Mouse (Mus musculus) liver, adult 2 months (tissue): Measurements from ENCODE around the gene 6030408B16Rik. TPM values are rescaled to one million over a fixed set of nuclear protein-coding genes. Genes with fewer than 3 reads are reported as not detected.

Experiments used
- DNase-seq: peaks from one replicate; pipeline ENCODE4 v3.0.0-alpha.2; 2011; ENCODE audit warnings: low read depth, low spot score; ENCODE audit errors: extremely low read depth
- H3K27ac ChIP-seq: fragments of 200-500 bp; replicated peaks from 2 replicates; pipeline ENCODE4 v1.5.1; 2012; ENCODE audit warnings: low read depth, mild to moderate bottlenecking, control low read depth, inconsistent platforms, low read length; ENCODE audit not compliant: insufficient read depth
- H3K27me3 ChIP-seq: fragments of 200-500 bp; 2 replicates; pipeline ENCODE4 v1.6.1; 2012; ENCODE audit warnings: mild to moderate bottlenecking, moderate library complexity, low read length, inconsistent platforms; ENCODE audit not compliant: control insufficient read depth, insufficient read depth
- H3K36me3 ChIP-seq: fragments of 200-500 bp; 2 replicates; pipeline ENCODE4 v1.6.1; 2012; ENCODE audit warnings: low read length, inconsistent platforms; ENCODE audit not compliant: control insufficient read depth, insufficient read depth
- H3K4me1 ChIP-seq: fragments of 200-500 bp; 2 replicates; pipeline ENCODE4 v1.6.1; 2011; ENCODE audit warnings: low read length; ENCODE audit not compliant: control insufficient read depth, insufficient read depth
- H3K4me3 ChIP-seq: fragments of 200-500 bp; 2 replicates; pipeline ENCODE4 v1.5.1; 2011; ENCODE audit warnings: low read depth, mild to moderate bottlenecking, control low read depth, low read length, moderate library complexity; ENCODE audit not compliant: insufficient read depth
- H3K79me2 ChIP-seq: fragments of 200-500 bp; 2 replicates; pipeline ENCODE4 v1.6.1; 2012; ENCODE audit warnings: inconsistent platforms, mild to moderate bottlenecking, low read length, moderate library complexity; ENCODE audit not compliant: control insufficient read depth, insufficient read depth
- H3K9ac ChIP-seq: fragments of 200-500 bp; 2 replicates; pipeline ENCODE4 v1.6.1; 2012; ENCODE audit warnings: low read depth, mild to moderate bottlenecking, control low read depth, inconsistent platforms, low read length
- CTCF ChIP-seq: fragments of 200-500 bp; IDR thresholded peaks from 2 replicates; pipeline ENCODE4 v1.5.1; 2011; ENCODE audit warnings: low read depth, low read length, control low read depth
- POLR2A ChIP-seq: fragments of 200-500 bp; IDR thresholded peaks from 2 replicates; pipeline ENCODE4 v1.6.1; 2011; ENCODE audit warnings: low read length, control low read depth; ENCODE audit not compliant: insufficient read depth; ENCODE audit errors: extremely low read depth
- WGBS: fragments of 180-500 bp; shearing (Covaris S2); methylation state at CpG from one replicate; pipeline ENCODE4 v1.1.7; 2018; 5-methylcytosine and 5-hydroxymethylcytosine counted together
- polyA plus RNA-seq: library from polyadenylated mRNA; depleted of rRNA; stranded (reverse); fragments of >200 nt; gene quantifications from 2 replicates; pipeline ENCODE4 v1.2.3, GENCODE M21; 2012
- total RNA-seq: library from RNA; depleted of rRNA; stranded (reverse); fragments of >200 nt; gene quantifications from 2 replicates; pipeline ENCODE4 v1.2.3, GENCODE M21; 2014

6030408B16Rik gene
- total and polyA plus RNA-seq, 2 experiments = not detected

DNA sequence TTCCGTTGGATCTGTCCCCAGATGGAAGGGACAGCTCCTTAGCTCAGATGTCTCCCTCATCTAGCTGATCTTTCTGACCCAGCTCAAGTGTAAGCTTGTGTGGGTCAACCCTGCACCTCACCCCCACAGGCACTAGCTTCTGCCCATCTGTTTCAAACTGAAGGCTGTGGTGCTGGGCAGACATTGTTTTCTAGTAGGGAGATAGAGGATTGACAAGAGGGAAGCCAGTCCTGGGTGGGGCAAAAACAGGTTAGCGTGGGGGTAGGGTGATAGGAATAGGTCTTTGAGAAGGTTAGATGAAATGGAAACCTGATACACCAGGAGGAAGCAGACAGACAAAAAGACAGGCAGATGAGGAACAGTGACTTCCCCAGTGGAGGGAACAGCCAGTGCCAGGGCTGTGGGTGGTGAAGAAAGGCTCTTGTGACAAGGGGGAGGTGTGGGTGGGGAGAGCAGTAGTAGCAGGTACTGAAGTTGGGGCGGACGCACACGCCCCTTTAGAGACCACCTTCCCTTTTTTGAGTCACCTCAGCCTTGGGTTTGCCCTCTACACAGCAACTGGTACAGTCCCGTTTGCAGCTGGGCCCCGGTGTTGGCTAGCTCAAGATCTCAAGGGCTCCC lies 37.1 kb upstream of the 6030408B16Rik start:
- 87% methylated on average over 7 of the region's 7 CpGs for WGBS
- peaks cover 6% of the 10 kb centered on the region for H3K4me1 ChIP-seq
- H3K27me3 ChIP-seq = no peaks in the 10 kb centered on the region
- H3K9ac ChIP-seq = no peak overlapping the region
- H3K36me3 ChIP-seq = no peaks in the 10 kb centered on the region
- TF ChIP-seq POLR2A = no peak
- no peak overlapping the region for H3K4me3 ChIP-seq
- DNase-seq = no peak
- no peak overlapping the region for H3K27ac ChIP-seq
- H3K79me2 ChIP-seq = no peaks in the 10 kb centered on the region

GRCm38 (mm10) chr15:101256463-101257206 lies 36.4 kb upstream of the 6030408B16Rik start:
- WGBS = 77% methylated on average over 14 of the region's 14 CpGs
- H3K4me3 ChIP-seq = no peak overlapping the region
- H3K36me3 ChIP-seq = no peaks in the 10 kb centered on the region
- H3K79me2 ChIP-seq = no peaks in the 10 kb centered on the region
- TF ChIP-seq POLR2A (no peak), CTCF (no peak)
- no peak overlapping the region for H3K9ac ChIP-seq
- H3K4me1 ChIP-seq = peaks cover 6% of the 10 kb centered on the region
- no peak for DNase-seq
- no peaks in the 10 kb centered on the region for H3K27me3 ChIP-seq
- no peak overlapping the region for H3K27ac ChIP-seq

GRCm38 (mm10) chr15:101258420-101258819 lies 34.6 kb upstream of the 6030408B16Rik start:
- Histone ChIP-seq H3K27ac (no peak overlapping the region), H3K4me3 (no peak overlapping the region), H3K27me3 (no peaks in the 10 kb centered on the region), H3K36me3 (no peaks in the 10 kb centered on the region), H3K9ac (no peak overlapping the region), H3K4me1 (peaks cover 8% of the 10 kb centered on the region), H3K79me2 (no peaks in the 10 kb centered on the region)
- no peak for DNase-seq
- no peak for TF ChIP-seq CTCF
- no peak for TF ChIP-seq POLR2A
- WGBS = 91% methylated on average over 11 of the region's 11 CpGs

GRCm38 (mm10) chr15:101259922-101260321 lies 33.1 kb upstream of the 6030408B16Rik start:
- TF ChIP-seq POLR2A (no peak), CTCF (no peak)
- 64% methylated on average over 3 of the region's 3 CpGs for WGBS
- no peak overlapping the region for H3K4me3 ChIP-seq
- H3K79me2 ChIP-seq = no peaks in the 10 kb centered on the region
- peaks cover 6% of the 10 kb centered on the region; the same call in 1 of the 2 replicates for H3K4me1 ChIP-seq
- no peak overlapping the region for H3K9ac ChIP-seq
- no peak overlapping the region; the same call in 1 of the 2 replicates for H3K27ac ChIP-seq
- no peaks in the 10 kb centered on the region for H3K36me3 ChIP-seq
- H3K27me3 ChIP-seq = no peaks in the 10 kb centered on the region
- no peak for DNase-seq

GRCm38 (mm10) chr15:101260387-101260786 lies 32.6 kb upstream of the 6030408B16Rik start:
- 27% methylated on average over 10 of the region's 10 CpGs for WGBS
- H3K27ac ChIP-seq = no peak overlapping the region; the same call in 1 of the 2 replicates
- peak; percentile 88 for DNase-seq

More at GRCm38 (mm10) chr15:101260387-101260786, 32.6 kb upstream of the 6030408B16Rik start:
- Histone ChIP-seq H3K4me1 (peaks cover 6% of the 10 kb centered on the region; the same call in 1 of the 2 replicates), H3K36me3 (no peaks in the 10 kb centered on the region), H3K9ac (no peak overlapping the region), H3K27me3 (no peaks in the 10 kb centered on the region), H3K4me3 (no peak overlapping the region), H3K79me2 (no peaks in the 10 kb centered on the region)
- TF ChIP-seq CTCF (no peak), POLR2A (no peak)
